Mouse (Mus musculus) adrenal gland, adult 18-20 months (tissue): Measurements from ENCODE around the gene Dvl2. TPM values are rescaled to one million over a fixed set of nuclear protein-coding genes. Genes with fewer than 3 reads are reported as not detected.

Source experiments
- DNase-seq, 2 experiments: peaks; one replicate each; pipeline ENCODE4 v3.0.0; 2021 to 2022; ENCODE audit warnings: low spot score in 2 of 2
- microRNA-seq, 2 experiments: library from miRNA; unstranded; fragments of <30 nt; microRNA quantifications; one replicate each; pipeline ENCODE4 v1.2.0; 2021; ENCODE audit warnings: borderline number of aligned reads in 2 of 2
- total RNA-seq, 2 experiments: library from RNA; stranded (reverse); gene quantifications; 1 replicate in 1 of 2; 2 replicates in 1 of 2; pipeline ENCODE4 v1.2.3; 2021

Dvl2 gene
- total RNA-seq, 2 experiments from 2014 or later = 13.8 to 14.9 TPM

GRCm38 (mm10) chr11:70055618-70056214 is 55.3 kb downstream of the Dvl2 start:
- peak; percentile 78 to 83 for DNase-seq

DNA sequence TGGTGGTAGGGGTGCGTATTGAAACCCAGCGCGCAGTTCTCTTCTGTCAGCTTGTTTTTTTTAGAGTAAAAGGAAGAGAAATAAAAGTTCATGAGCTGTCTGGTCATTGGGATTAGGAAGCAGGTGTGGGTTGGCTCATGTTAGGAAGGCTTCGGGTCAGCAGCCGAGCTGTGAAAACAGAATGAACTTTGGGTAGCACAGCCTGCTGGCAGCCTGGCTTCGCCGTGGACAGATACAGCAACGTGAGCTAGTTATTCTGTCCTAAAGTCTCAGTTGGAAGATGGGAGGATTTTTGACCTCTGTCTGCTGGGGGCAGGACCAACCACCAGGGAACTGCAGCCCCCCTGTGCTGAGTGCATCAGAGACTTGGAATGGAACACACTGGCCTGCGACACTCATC is 57.4 kb downstream of the Dvl2 start:
- DNase-seq = no peak

GRCm38 (mm10) chr11:70059930-70060329 is 59.5 kb downstream of the Dvl2 start:
- no peak for DNase-seq

Small RNA genes within 50 kb of the gene (microRNA-seq; reads per million reads assigned to microRNA genes)
- 0 reads per million in 2 experiments for gene Gm44349
- 3,053 to 4,108 reads per million in 2 experiments for gene Mir324

Other genes with a start within 250 kb of the Dvl2 start
- 10 to 100 TPM; 55.4 to 79.7 TPM for gene Polr2a, start 242.0 kb upstream of the Dvl2 start, total RNA-seq
- gene Slc35g3, start 238.6 kb upstream of the Dvl2 start, total RNA-seq = not detected
- 10 to 100 TPM; 48.2 to 71.4 TPM for gene Zbtb4, start 234.7 kb upstream of the Dvl2 start, total RNA-seq
- gene Chrnb1, start 204.7 kb upstream of the Dvl2 start, total RNA-seq = 1 to 10 TPM; 1.3 to 3.9 TPM
- gene Fgf11, start 198.7 kb upstream of the Dvl2 start, total RNA-seq = 10 to 100 TPM in 1 of 2 experiments, 1 to 10 TPM in 1; 3.0 to 13.0 TPM
- under 1 TPM; 0.36 to 0.51 TPM for gene Tmem102, start 195.0 kb upstream of the Dvl2 start, total RNA-seq
- gene Gm39566, start 185.3 kb upstream of the Dvl2 start, total RNA-seq = not detected
- not detected for gene Spem2, start 182.1 kb upstream of the Dvl2 start, total RNA-seq
- gene Spem1, start 178.4 kb upstream of the Dvl2 start, total RNA-seq = not detected
- 10 to 100 TPM; 19.7 to 24.9 TPM for gene Nlgn2, start 162.8 kb upstream of the Dvl2 start, total RNA-seq
- gene Tmem256, start 162.1 kb upstream of the Dvl2 start, total RNA-seq = 100 to 1,000 TPM; 145 TPM
- 10 to 100 TPM; 38.2 to 46.2 TPM for gene Plscr3, start 154.2 kb upstream of the Dvl2 start, total RNA-seq
- gene Tnk1, start 141.9 kb upstream of the Dvl2 start, total RNA-seq = under 1 TPM in 1 of 2 experiments, not detected in 1; 0.38 TPM
- gene Tmem95, start 122.6 kb upstream of the Dvl2 start, total RNA-seq = not detected
- gene Kctd11, start 119.2 kb upstream of the Dvl2 start, total RNA-seq = 1 to 10 TPM; 3.6 to 6.0 TPM
- 1 to 10 TPM in 1 of 2 experiments, under 1 TPM in 1; 0.43 to 1.5 TPM for gene Acap1, start 105.1 kb upstream of the Dvl2 start, total RNA-seq
- under 1 TPM; 0.29 to 0.86 TPM for gene 2810408A11Rik, start 99.6 kb upstream of the Dvl2 start, total RNA-seq
- gene Neurl4, start 99.5 kb upstream of the Dvl2 start, total RNA-seq = 10 to 100 TPM; 48.5 to 53.9 TPM
- 10 to 100 TPM; 47.3 to 52.4 TPM for gene Gps2, start 86.7 kb upstream of the Dvl2 start, total RNA-seq
- 100 to 1,000 TPM; 579 to 673 TPM for gene Eif5a, start 78.6 kb upstream of the Dvl2 start, total RNA-seq
- gene Ybx2, start 64.8 kb upstream of the Dvl2 start, total RNA-seq = 10 to 100 TPM; 14.2 to 32.6 TPM
- 100 to 1,000 TPM in 1 of 2 experiments, 10 to 100 TPM in 1; 70.7 to 200 TPM for gene Slc2a4, start 52.4 kb upstream of the Dvl2 start, total RNA-seq
- gene Cldn7, start 35.8 kb upstream of the Dvl2 start, total RNA-seq = under 1 TPM in 1 of 2 experiments, not detected in 1; 0.66 TPM
- 100 to 1,000 TPM; 114 to 123 TPM for gene Ctdnep1, start 19.4 kb upstream of the Dvl2 start, total RNA-seq
- 10 to 100 TPM; 62.7 to 81.3 TPM for gene Elp5, start 18.1 kb upstream of the Dvl2 start, total RNA-seq
- 100 to 1,000 TPM; 436 to 473 TPM for gene Gabarap, start 9.5 kb upstream of the Dvl2 start, total RNA-seq
- 10 to 100 TPM; 51.5 to 57.5 TPM for gene Phf23, start 4.8 kb upstream of the Dvl2 start, total RNA-seq
- 1,000 to 10,000 TPM in 1 of 2 experiments, 100 to 1,000 TPM in 1; 522 to 1,041 TPM for gene Acadvl, start 14.8 kb downstream of the Dvl2 start, total RNA-seq
- 10 to 100 TPM; 24.6 to 33.0 TPM for gene Dlg4, start 16.3 kb downstream of the Dvl2 start, total RNA-seq
- under 1 TPM in 1 of 2 experiments, not detected in 1; 0.50 TPM for gene Asgr1, start 53.5 kb downstream of the Dvl2 start, total RNA-seq
- gene Asgr2, start 92.0 kb downstream of the Dvl2 start, total RNA-seq = 1 to 10 TPM in 1 of 2 experiments, under 1 TPM in 1; 0.83 to 2.5 TPM
- 1 to 10 TPM; 3.8 to 9.2 TPM for gene Mgl2, start 129.7 kb downstream of the Dvl2 start, total RNA-seq
- gene Clec10a, start 155.6 kb downstream of the Dvl2 start, total RNA-seq = 1 to 10 TPM; 2.5 to 9.2 TPM
- 1 to 10 TPM in 1 of 2 experiments, under 1 TPM in 1; 0.53 to 1.1 TPM for gene Slc16a11, start 212.2 kb downstream of the Dvl2 start, total RNA-seq
- 1 to 10 TPM; 2.4 to 2.9 TPM for gene Slc16a13, start 220.5 kb downstream of the Dvl2 start, total RNA-seq
- 10 to 100 TPM in 1 of 2 experiments, 1 to 10 TPM in 1; 7.4 to 22.5 TPM for gene Bcl6b, start 229.2 kb downstream of the Dvl2 start, total RNA-seq
- gene 0610010K14Rik, start 237.3 kb downstream of the Dvl2 start, total RNA-seq = 10 to 100 TPM; 33.7 to 37.3 TPM
- 1 to 10 TPM; 4.3 to 5.3 TPM for gene Gm21988, start 239.2 kb downstream of the Dvl2 start, total RNA-seq
- gene Rnasek, start 239.2 kb downstream of the Dvl2 start, total RNA-seq = 100 to 1,000 TPM; 179 to 279 TPM